Mouse (Mus musculus) colon, adult 2 months (tissue): ENCODE measurements around the gene 1190005I06Rik. TPM values are rescaled to one million over a fixed set of nuclear protein-coding genes. Genes with fewer than 3 reads are reported as not detected.

Experiments used
- polyA plus RNA-seq: library from polyadenylated mRNA; depleted of rRNA; stranded (reverse); fragments of >200 nt; gene quantifications from 2 replicates; pipeline ENCODE4 v1.2.3, GENCODE M21; 2012; rRNA removed

The 1190005I06Rik gene
- polyA plus RNA-seq, result 5.9 and 9.7 TPM in 2 replicates

DNA sequence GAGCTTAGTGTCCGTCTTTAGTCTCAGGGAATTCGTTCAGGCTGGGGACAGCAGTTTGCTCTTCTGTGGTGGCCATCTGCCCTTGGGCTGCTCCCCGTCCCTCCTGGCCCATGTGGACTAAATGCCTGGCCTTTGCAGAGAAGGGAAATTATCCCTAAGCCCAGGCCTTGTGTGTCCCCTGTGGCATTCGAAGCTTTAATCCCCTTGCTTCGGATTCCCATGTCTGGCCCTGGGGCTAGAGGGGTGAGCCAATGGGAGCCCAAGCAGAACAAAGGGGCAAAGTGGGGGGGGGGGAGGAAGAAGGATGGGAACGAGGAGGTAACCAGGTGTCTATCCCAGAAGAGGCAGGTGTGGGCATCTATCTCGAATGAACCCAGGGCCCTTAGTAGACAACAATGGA is at the start of gene 1190005I06Rik:
1190005I06Rik (minus strand) TSS at position 101 of the 400 bp plus-strand sequence.

DNA sequence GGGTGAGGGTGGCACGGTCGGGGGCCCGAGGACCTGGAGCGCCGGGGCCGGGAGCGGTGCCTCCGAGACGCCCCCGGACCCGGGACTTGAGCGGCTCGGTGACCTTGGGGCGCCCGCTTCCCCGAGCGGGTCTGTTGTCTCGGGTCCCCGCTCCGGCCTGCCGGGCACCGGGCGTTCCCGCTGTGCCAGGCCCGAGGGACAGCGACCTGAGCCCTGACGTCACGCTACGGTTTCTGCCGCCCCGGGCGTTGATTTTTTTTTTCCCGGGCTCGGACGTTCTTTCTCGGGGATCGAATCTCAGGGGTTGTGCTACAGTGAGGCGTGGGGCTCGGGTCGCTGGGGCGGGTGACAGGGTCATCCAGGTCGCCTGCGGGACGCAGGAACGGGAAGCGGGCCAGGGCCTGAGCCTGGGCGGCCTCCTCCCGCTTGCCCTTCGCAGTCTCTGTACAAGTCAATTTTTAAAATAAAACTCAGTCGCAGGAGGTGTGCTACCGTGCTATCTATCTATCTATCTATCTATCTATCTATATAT is 21.0 kb upstream of the 1190005I06Rik start, which contains the start of gene Emc8:
Emc8 (minus strand) TSS at position 200 of the 532 bp plus-strand sequence.

GRCm38 (mm10) chr8:120667561-120668373 is 20.3 kb upstream of the 1190005I06Rik start, which contains the start of the genes Gm27021 and Cox4i1:
TSS of gene Gm27021 (minus strand) at chr8:120668079.
TSS of gene Cox4i1 (plus strand) at chr8:120668222.

GRCm38 (mm10) chr8:120588908-120589771 is 58.3 kb downstream of the 1190005I06Rik start, which contains the start of gene Gins2:
TSS of gene Gins2 (minus strand) at chr8:120589304.

Other genes starting within 250 kb of the 1190005I06Rik start
- 23.6 and 25.5 TPM in 2 replicates for gene Gins2, start 58.3 kb downstream of the 1190005I06Rik start, polyA plus RNA-seq
- gene Gm27021, start 20.4 kb upstream of the 1190005I06Rik start, polyA plus RNA-seq, result 3.2 TPM in 1 of 2 replicates, not detected in the other
- 1,471 and 1,689 TPM in 2 replicates for gene Cox4i1, start 20.6 kb upstream of the 1190005I06Rik start, polyA plus RNA-seq
- 80.8 and 99.7 TPM in 2 replicates for gene Emc8, start 20.9 kb upstream of the 1190005I06Rik start, polyA plus RNA-seq
- 57.2 and 65.8 TPM in 2 replicates for gene Irf8, start 88.7 kb upstream of the 1190005I06Rik start, polyA plus RNA-seq